Mouse (Mus musculus): ENCODE results near the gene Agbl5.

The Agbl5 gene

DNA sequence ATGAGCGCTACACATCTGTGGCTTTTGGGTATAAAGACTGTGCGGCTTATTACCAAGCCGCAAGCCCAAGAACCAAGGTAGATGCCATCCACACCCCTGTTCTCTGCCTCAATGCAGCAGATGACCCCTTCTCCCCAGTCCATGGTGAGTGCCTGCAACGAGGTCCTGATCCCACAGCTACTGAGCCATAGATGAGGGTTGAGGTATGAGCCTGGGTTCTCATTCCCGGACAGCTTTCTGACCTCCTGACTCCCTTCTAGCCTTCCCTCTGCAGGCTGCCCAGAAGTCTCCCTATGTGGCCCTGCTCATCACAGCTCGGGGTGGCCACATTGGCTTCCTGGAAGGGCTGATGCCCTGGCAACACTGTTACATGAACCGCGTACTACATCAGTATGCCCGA, 66.1 kb downstream of the Agbl5 start:
- no peak for DNase-seq

DNA sequence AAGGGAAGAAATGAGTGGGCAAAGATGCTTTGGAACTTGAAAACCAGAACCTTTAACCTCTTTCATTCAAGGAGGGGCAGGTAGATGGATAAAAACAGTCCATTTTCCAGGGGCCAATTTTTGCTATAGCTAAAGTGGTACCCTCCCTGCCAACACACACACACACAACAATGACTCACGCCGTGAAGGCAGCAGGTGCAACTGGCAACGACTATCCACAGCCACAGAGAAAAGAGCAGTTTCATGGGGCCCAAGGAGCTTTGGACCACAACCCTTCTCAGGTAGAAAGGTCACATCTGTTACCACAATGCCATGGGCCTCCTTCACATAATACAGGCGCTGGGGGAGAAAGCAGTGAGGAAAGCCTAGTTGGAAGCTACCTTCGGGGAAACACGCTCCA, 67.3 kb downstream of the Agbl5 start:
- DNase-seq: no peak
